13 mouse cellular contexts compared by ENCODE assay signal in the genomic region with DNA sequence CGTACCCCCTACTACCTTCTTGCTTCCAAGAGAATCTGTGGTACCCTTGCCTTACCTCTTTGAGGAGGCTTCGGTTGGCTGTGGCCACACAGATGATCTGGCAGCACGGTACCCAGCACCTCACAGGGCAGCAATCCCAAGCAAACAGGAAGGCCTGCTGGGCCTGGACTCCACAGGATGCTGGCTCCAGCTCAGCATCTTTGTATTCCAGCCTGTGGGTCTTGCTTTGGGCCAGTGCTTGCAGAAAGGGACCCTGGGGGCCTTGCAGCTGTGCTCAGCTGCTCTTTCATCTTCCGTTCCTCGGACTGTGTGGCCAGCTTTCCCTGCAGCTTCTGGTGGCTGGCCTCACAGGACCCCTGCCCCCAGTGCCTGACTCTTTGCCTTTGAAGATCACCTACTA. TPM values are rescaled to one million over a fixed set of nuclear protein-coding genes. Genes with fewer than 3 reads are reported as not detected.
A peak's percentile ranks its signal among the peaks of the same experiment; 100 is the strongest.
DNase-seq lines count a peak whose midpoint lies in the region; ATAC-seq lines count a peak whose summit lies in the region.
"Had no signal": no experiment of that assay in that cellular context is flagged by ENCODE, and none has a peak within 500 bp of the region (broad histone marks: within the 10 kb centered on the region; RNA-seq: fewer than 3 reads in every experiment).

No protein-coding gene starts in this region.

- no peak for ATAC-seq in midbrain, embryonic 15.5 days (replicated peaks)
- ATAC-seq in midbrain, embryonic 14.5 days (ENCODE audit: low FRiP score, low TSS enrichment) = no peak
- no peak for ATAC-seq in limb, embryonic 13.5 days (ENCODE audit: low FRiP score, low read depth)
- ATAC-seq: intestine, embryonic 16.5 days; Patski had no signal

- H3K27ac ChIP-seq in midbrain, embryonic 15.5 days = 0 out of 2 replicates have a peak overlapping the region, but pooled peaks have one; percentile 9
- H3K27ac ChIP-seq in midbrain, embryonic 14.5 days (replicated peaks; ENCODE audit: low read depth, low read length) = no peak overlapping the region
- peak overlapping the region; percentile 48; the same call in 1 of the 2 replicates for H3K27ac ChIP-seq in limb, embryonic 13.5 days
- H3K27ac ChIP-seq: gastrocnemius, adult 2 months; limb, embryonic 15.5 days had no signal

- DNase-seq in heart, postnatal 10 days = peak; percentile 48 to 50
- no peak for DNase-seq in heart, adult 18-20 months
- no peak for DNase-seq in midbrain, embryonic 14.5 days
- peak; percentile 70 to 77 for DNase-seq in cerebellum, postnatal 14 days
- no peak for DNase-seq in spleen, postnatal 10 days (ENCODE audit: low spot score in 2 of 2)
- DNase-seq: adrenal gland, adult 2 months; gastrocnemius, adult 2 months; right cerebral cortex, postnatal 4 days had no signal

- intact Hi-C loops in heart, postnatal 10 days (cut with DNase I) = no loop called here

- no peaks in the 10 kb centered on the region for H3K9me3 ChIP-seq in midbrain, embryonic 15.5 days
- no peaks in the 10 kb centered on the region for H3K9me3 ChIP-seq in midbrain, embryonic 14.5 days (ENCODE audit: control insufficient read depth, low read length)
- no peaks in the 10 kb centered on the region for H3K9me3 ChIP-seq in limb, embryonic 13.5 days
- H3K9me3 ChIP-seq: limb, embryonic 15.5 days had no signal

- H3K4me2 ChIP-seq in midbrain, embryonic 15.5 days = no peak overlapping the region
- no peak overlapping the region for H3K4me2 ChIP-seq in midbrain, embryonic 14.5 days (ENCODE audit: low read length)
- H3K4me2 ChIP-seq in limb, embryonic 13.5 days (replicated peaks) = no peak overlapping the region
- H3K4me2 ChIP-seq: limb, embryonic 15.5 days had no signal

- 36% methylated on average over 5 of the region's 5 CpGs for WGBS in midbrain, embryonic 15.5 days
- WGBS in midbrain, embryonic 14.5 days = 32% methylated on average over 5 of the region's 5 CpGs
- 21% methylated on average over 5 of the region's 5 CpGs for WGBS in limb, embryonic 13.5 days

- H3K27me3 ChIP-seq in midbrain, embryonic 15.5 days (replicated peaks) = no peaks in the 10 kb centered on the region
- no peaks in the 10 kb centered on the region for H3K27me3 ChIP-seq in midbrain, embryonic 14.5 days (ENCODE audit: control insufficient read depth, insufficient read depth, low read length)
- H3K27me3 ChIP-seq in limb, embryonic 13.5 days = no peaks in the 10 kb centered on the region
- H3K27me3 ChIP-seq: limb, embryonic 15.5 days; Patski had no signal

- peaks cover 10% of the 10 kb centered on the region for H3K36me3 ChIP-seq in midbrain, embryonic 15.5 days (replicated peaks)
- H3K36me3 ChIP-seq in midbrain, embryonic 14.5 days (ENCODE audit: control insufficient read depth, insufficient read depth, low read length) = peaks cover 48% of the 10 kb centered on the region
- H3K36me3 ChIP-seq in limb, embryonic 13.5 days = peaks cover 30% of the 10 kb centered on the region

- no peak overlapping the region for H3K4me3 ChIP-seq in midbrain, embryonic 15.5 days
- H3K4me3 ChIP-seq in midbrain, embryonic 14.5 days (replicated peaks; ENCODE audit: low read depth, low read length) = no peak overlapping the region
- no peak overlapping the region for H3K4me3 ChIP-seq in limb, embryonic 13.5 days
- H3K4me3 ChIP-seq: gastrocnemius, adult 2 months; limb, embryonic 15.5 days had no signal

- H3K9ac ChIP-seq in midbrain, embryonic 15.5 days = no peak overlapping the region
- no peak overlapping the region for H3K9ac ChIP-seq in midbrain, embryonic 14.5 days (replicated peaks; ENCODE audit: low read length)
- peak overlapping the region; percentile 19; the same call in 1 of the 2 replicates for H3K9ac ChIP-seq in limb, embryonic 13.5 days
- H3K9ac ChIP-seq: limb, embryonic 15.5 days had no signal

- peaks cover 39% of the 10 kb centered on the region for H3K4me1 ChIP-seq in midbrain, embryonic 15.5 days
- peaks cover 32% of the 10 kb centered on the region for H3K4me1 ChIP-seq in midbrain, embryonic 14.5 days (ENCODE audit: control insufficient read depth, insufficient read depth, low read length)
- peaks cover 39% of the 10 kb centered on the region for H3K4me1 ChIP-seq in limb, embryonic 13.5 days

RNA-seq across cellular contexts. Expression of a gene that starts 7.0 kb away (rescaled TPM):
- 10 to 100 TPM; 16.0 to 18.9 TPM for total RNA-seq in heart, postnatal 10 days (2021)
- total RNA-seq in heart, adult 18-20 months (2021) = 10 to 100 TPM; 19.8 to 31.3 TPM
- polyA plus RNA-seq in midbrain, embryonic 15.5 days (2015; fragmentation: Nextera tagmentation; extraction: Ambion mirVana) = 58.1 and 58.5 TPM in 2 replicates
- 45.3 and 50.1 TPM in 2 replicates for polyA plus RNA-seq in midbrain, embryonic 14.5 days (2014; fragmentation: Nextera tagmentation; extraction: Ambion mirVana)
- polyA plus RNA-seq in limb, embryonic 13.5 days (2015; fragmentation: Nextera tagmentation; extraction: Ambion mirVana) = 8.5 and 10.4 TPM in 2 replicates

RNA-seq across cellular contexts. Expression of a gene that starts 17.4 kb away (rescaled TPM):
- total RNA-seq in heart, postnatal 10 days (2021) = 10 to 100 TPM; 12.5 to 13.2 TPM
- total RNA-seq in heart, adult 18-20 months (2021) = 10 to 100 TPM; 11.0 to 13.1 TPM
- 82.3 and 90.6 TPM in 2 replicates for polyA plus RNA-seq in midbrain, embryonic 15.5 days (2015; fragmentation: Nextera tagmentation; extraction: Ambion mirVana)
- 89.6 and 95.7 TPM in 2 replicates for polyA plus RNA-seq in midbrain, embryonic 14.5 days (2014; fragmentation: Nextera tagmentation; extraction: Ambion mirVana)
- 117 and 118 TPM in 2 replicates for polyA plus RNA-seq in limb, embryonic 13.5 days (2015; fragmentation: Nextera tagmentation; extraction: Ambion mirVana)

RNA-seq across cellular contexts. Expression of a gene that starts 17.5 kb away (rescaled TPM):
- total RNA-seq in heart, postnatal 10 days (2021) = 1 to 10 TPM; 3.3 to 3.5 TPM
- 1 to 10 TPM; 1.2 to 1.6 TPM for total RNA-seq in heart, adult 18-20 months (2021)
- polyA plus RNA-seq in midbrain, embryonic 15.5 days (2015; fragmentation: Nextera tagmentation; extraction: Ambion mirVana) = 33.7 and 33.8 TPM in 2 replicates
- polyA plus RNA-seq in midbrain, embryonic 14.5 days (2014; fragmentation: Nextera tagmentation; extraction: Ambion mirVana) = 27.2 and 30.9 TPM in 2 replicates
- polyA plus RNA-seq in limb, embryonic 13.5 days (2015; fragmentation: Nextera tagmentation; extraction: Ambion mirVana) = 23.3 and 23.5 TPM in 2 replicates

RNA-seq across cellular contexts. Expression of a gene that starts 31.9 kb away (rescaled TPM):
- 100 to 1,000 TPM; 353 to 356 TPM for total RNA-seq in heart, postnatal 10 days (2021)
- total RNA-seq in heart, adult 18-20 months (2021) = 100 to 1,000 TPM; 403 to 412 TPM
- polyA plus RNA-seq in midbrain, embryonic 15.5 days (2015; fragmentation: Nextera tagmentation; extraction: Ambion mirVana) = 146 and 148 TPM in 2 replicates
- 117 and 123 TPM in 2 replicates for polyA plus RNA-seq in midbrain, embryonic 14.5 days (2014; fragmentation: Nextera tagmentation; extraction: Ambion mirVana)
- 175 and 183 TPM in 2 replicates for polyA plus RNA-seq in limb, embryonic 13.5 days (2015; fragmentation: Nextera tagmentation; extraction: Ambion mirVana)

RNA-seq across cellular contexts. Expression of a gene that starts 32.9 kb away (rescaled TPM):
- 1 to 10 TPM; 1.4 to 3.4 TPM for total RNA-seq in heart, postnatal 10 days (2021)
- total RNA-seq in heart, adult 18-20 months (2021) = 1 to 10 TPM; 1.7 to 2.0 TPM
- 5.6 and 5.7 TPM in 2 replicates for polyA plus RNA-seq in midbrain, embryonic 15.5 days (2015; fragmentation: Nextera tagmentation; extraction: Ambion mirVana)
- polyA plus RNA-seq in midbrain, embryonic 14.5 days (2014; fragmentation: Nextera tagmentation; extraction: Ambion mirVana) = 6.3 and 8.2 TPM in 2 replicates
- 9.1 and 9.3 TPM in 2 replicates for polyA plus RNA-seq in limb, embryonic 13.5 days (2015; fragmentation: Nextera tagmentation; extraction: Ambion mirVana)

Comparison
In these comparisons a context has a peak if more than half of its experiments do, and no peak if none do; other contexts are left out.
1. DNase-seq: peak in heart, postnatal 10 days (2 of 2) and cerebellum, postnatal 14 days (2 of 2); none in heart, adult 18-20 months (0 of 2), midbrain, embryonic 14.5 days (single experiment) and spleen, postnatal 10 days (0 of 2).